Mouse (Mus musculus): ENCODE measurements around the gene Fkbp9.

DNA sequence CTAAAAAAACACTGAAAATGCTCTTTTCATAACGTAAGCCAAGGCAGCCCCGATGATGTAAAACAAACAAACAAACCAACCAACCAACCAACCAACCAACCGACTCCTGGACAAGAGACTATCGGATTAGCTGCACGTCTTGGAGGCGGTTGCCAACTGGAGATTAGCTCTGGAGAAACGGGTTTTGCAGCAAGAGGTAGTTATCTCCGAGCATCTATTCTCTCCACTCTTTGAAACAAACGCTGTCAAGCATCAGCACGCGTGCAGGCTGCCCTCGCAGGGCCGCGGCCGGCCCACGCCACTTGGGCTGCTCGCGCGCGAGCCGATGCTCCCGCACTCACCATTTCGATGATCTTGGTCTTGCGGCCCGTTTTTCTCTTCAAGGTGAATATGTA is 91.5 kb downstream of the Fkbp9 start:
- TF ChIP-seq CTCF (conservative IDR thresholded peaks at IDR 0.05; ENCODE audit: low read length) (no peak), NANOG (IDR thresholded peaks at IDR 0.05; ENCODE audit: borderline replicate concordance, low read length) (no peak), POU5F1 (IDR thresholded peaks at IDR 0.05; ENCODE audit: borderline replicate concordance, low read length) (no peak)

Data from E14TG2a.4 (cell line).